Mouse (Mus musculus) embryonic fibroblast, embryonic 13.5 days (primary cell): ENCODE measurements at regions not wholly inside any gene's neighbourhood (a gene's known extent, or its start where the extent isn't known, plus 50 kb on each side); places are given as distances from the start of the nearest gene placed in this dataset.

Experiments
- H3K27ac ChIP-seq: 2 replicates; pipeline ENCODE4 v1.5.1; 2012; ENCODE audit warnings: low read length, control low read depth, inconsistent platforms; ENCODE audit not compliant: insufficient read depth
- H3K4me1 ChIP-seq: 2 replicates; pipeline ENCODE4 v1.6.1; 2011; ENCODE audit warnings: low read length; ENCODE audit not compliant: control insufficient read depth, insufficient read depth
- H3K4me3 ChIP-seq: 2 replicates; pipeline ENCODE4 v1.5.1; 2011; ENCODE audit warnings: mild to moderate bottlenecking, control low read depth, low read length; ENCODE audit not compliant: insufficient read depth
- CTCF ChIP-seq: IDR thresholded peaks from 2 replicates; pipeline ENCODE4 v1.5.1; 2011; ENCODE audit warnings: mild to moderate bottlenecking, control low read depth, low read length, moderate library complexity, borderline replicate concordance; ENCODE audit not compliant: insufficient read depth
- POLR2A ChIP-seq: IDR thresholded peaks from 2 replicates; pipeline ENCODE4 v1.6.1; 2011; ENCODE audit warnings: low read depth, mild to moderate bottlenecking, control low read depth, low read length, moderate library complexity

- Histone ChIP-seq H3K27ac (no peak overlapping the region), H3K4me1 (no peaks in the 10 kb centered on the region), H3K4me3 (no peak overlapping the region)
- TF ChIP-seq POLR2A (no peak), CTCF (no peak)
These were observed 261.4 kb upstream of the Negr1 start for GRCm38 (mm10) chr3:156299984-156300770.

- no peak overlapping the region for H3K27ac ChIP-seq
- no peak overlapping the region for H3K4me3 ChIP-seq
- no peaks in the 10 kb centered on the region for H3K4me1 ChIP-seq
- TF ChIP-seq CTCF (no peak), POLR2A (no peak)
These were observed 260.3 kb upstream of the Negr1 start for GRCm38 (mm10) chr3:156301302-156301701.

- H3K27ac ChIP-seq: no peak overlapping the region
These were observed 259.8 kb upstream of the Negr1 start for GRCm38 (mm10) chr3:156301745-156302144.

GRCm38 (mm10) chr3:156304174-156304573, 257.4 kb upstream of the Negr1 start:
- Histone ChIP-seq H3K27ac (no peak overlapping the region), H3K4me3 (no peak overlapping the region), H3K4me1 (no peaks in the 10 kb centered on the region)
- no peak for TF ChIP-seq CTCF
- TF ChIP-seq POLR2A: no peak

More at GRCm38 (mm10) chr3:156301745-156302144, 259.8 kb upstream of the Negr1 start:
- no peak for TF ChIP-seq POLR2A
- no peak for TF ChIP-seq CTCF
- H3K4me3 ChIP-seq: no peak overlapping the region
- H3K4me1 ChIP-seq: no peaks in the 10 kb centered on the region

GRCm38 (mm10) chr3:156305064-156305463, 256.5 kb upstream of the Negr1 start:
- no peak overlapping the region for H3K27ac ChIP-seq
- no peak overlapping the region for H3K4me3 ChIP-seq
- TF ChIP-seq CTCF (no peak), POLR2A (no peak)
- H3K4me1 ChIP-seq: no peaks in the 10 kb centered on the region

GRCm38 (mm10) chr3:156335033-156335793, 226.4 kb upstream of the Negr1 start:
- Histone ChIP-seq H3K4me3 (no peak overlapping the region), H3K27ac (no peak overlapping the region), H3K4me1 (no peaks in the 10 kb centered on the region)
- TF ChIP-seq POLR2A: no peak
- no peak for TF ChIP-seq CTCF

- no peaks in the 10 kb centered on the region for H3K4me1 ChIP-seq
- no peak overlapping the region for H3K27ac ChIP-seq
- TF ChIP-seq CTCF (no peak), POLR2A (no peak)
- H3K4me3 ChIP-seq: no peak overlapping the region
These were observed 220.1 kb upstream of the Negr1 start for GRCm38 (mm10) chr3:156341484-156341883.

- Histone ChIP-seq H3K4me3 (no peak overlapping the region), H3K4me1 (no peaks in the 10 kb centered on the region), H3K27ac (no peak overlapping the region)
- TF ChIP-seq POLR2A (no peak), CTCF (no peak)
These were observed 209.9 kb upstream of the Negr1 start for GRCm38 (mm10) chr3:156351727-156352126.

GRCm38 (mm10) chr3:156353430-156353829, 208.2 kb upstream of the Negr1 start:
- Histone ChIP-seq H3K4me3 (no peak overlapping the region), H3K4me1 (no peaks in the 10 kb centered on the region), H3K27ac (no peak overlapping the region)
- no peak for TF ChIP-seq POLR2A
